Comparison of ENCODE assay signal across 7 mouse cellular contexts in genomic region chr9:65109132-65110072, GRCm38 (mm10). TPM values are rescaled to one million over a fixed set of nuclear protein-coding genes. Genes with fewer than 3 reads are reported as not detected.
DNase-seq lines count a peak whose midpoint lies in the region; ATAC-seq and TF ChIP-seq lines count a peak whose summit lies in the region.

No protein-coding gene starts in this region.

- TF ChIP-seq POLR2A in lung, adult 2 months (IDR thresholded peaks at IDR 0.05; ENCODE audit: borderline replicate concordance, extremely low read depth, low read depth, low read length): no peak

- H3K27me3 ChIP-seq in lung, embryonic 14.5 days (ENCODE audit: insufficient read depth, low read length): no peaks in the 10 kb centered on the region
- H3K27me3 ChIP-seq in embryonic facial prominence, embryonic 14.5 days (replicated peaks; ENCODE audit: control insufficient read depth, insufficient read depth, low read length): no peaks in the 10 kb centered on the region
- no peaks in the 10 kb centered on the region for H3K27me3 ChIP-seq in intestine, embryonic 15.5 days (replicated peaks)
- peaks cover 34% of the 10 kb centered on the region for H3K27me3 ChIP-seq in liver, embryonic 15.5 days

- WGBS in lung, embryonic 14.5 days: 19% methylated on average over 24 of the region's 24 CpGs
- 34% methylated on average over 24 of the region's 24 CpGs for WGBS in lung, adult 2 months
- WGBS in embryonic facial prominence, embryonic 14.5 days: 12% methylated on average over 24 of the region's 24 CpGs
- 17% methylated on average over 24 of the region's 24 CpGs for WGBS in intestine, embryonic 15.5 days
- 18% methylated on average over 24 of the region's 24 CpGs for WGBS in liver, embryonic 15.5 days (ENCODE audit: insufficient replicate concordance)

- H3K4me2 ChIP-seq in lung, embryonic 14.5 days: peak overlapping the region; percentile 54
- H3K4me2 ChIP-seq in embryonic facial prominence, embryonic 14.5 days (ENCODE audit: low read depth, low read length): peak overlapping the region; percentile 51
- H3K4me2 ChIP-seq in intestine, embryonic 15.5 days (replicated peaks): peak overlapping the region; percentile 61
- H3K4me2 ChIP-seq in liver, embryonic 15.5 days: peak overlapping the region; percentile 27; the same call in 1 of the 2 replicates

- peak overlapping the region; percentile 43 for H3K9ac ChIP-seq in lung, embryonic 14.5 days
- H3K9ac ChIP-seq in embryonic facial prominence, embryonic 14.5 days (ENCODE audit: low read depth, low read length): peak overlapping the region; percentile 55
- H3K9ac ChIP-seq in intestine, embryonic 15.5 days: peak overlapping the region; percentile 49
- H3K9ac ChIP-seq in liver, embryonic 15.5 days: no peak overlapping the region

- 0 out of 2 replicates have a peak, but pooled peaks have one; percentile 63 for ATAC-seq in lung, embryonic 14.5 days (ENCODE audit: insufficient read depth)
- ATAC-seq in embryonic facial prominence, embryonic 14.5 days (ENCODE audit: low read depth): peak; percentile 89
- peak; percentile 81 for ATAC-seq in intestine, embryonic 15.5 days
- no peak for ATAC-seq in liver, embryonic 15.5 days (ENCODE audit: insufficient read depth)

- peak overlapping the region; percentile 14; the same call in 1 of the 2 replicates for H3K4me3 ChIP-seq in lung, embryonic 14.5 days (ENCODE audit: low read depth, low read length)
- H3K4me3 ChIP-seq in lung, adult 2 months (replicated peaks; ENCODE audit: extremely low read depth, low read depth, low read length): no peak overlapping the region
- peak overlapping the region; percentile 23 for H3K4me3 ChIP-seq in embryonic facial prominence, embryonic 14.5 days (ENCODE audit: low read depth, low read length)
- H3K4me3 ChIP-seq in intestine, embryonic 15.5 days (replicated peaks): peak overlapping the region; percentile 21
- H3K4me3 ChIP-seq in liver, embryonic 15.5 days (replicated peaks): no peak overlapping the region

- DNase-seq in lung, embryonic 14.5 days: peak; percentile 55
- no peak for DNase-seq in lung, adult 2 months
- DNase-seq in embryonic facial prominence, embryonic 14.5 days (ENCODE audit: low spot score): peak; percentile 91
- DNase-seq in right cerebral cortex, postnatal 4 days: peak; percentile 60
- DNase-seq in urinary bladder, adult 2 months (ENCODE audit: low spot score): no peak

- H3K27ac ChIP-seq in lung, embryonic 14.5 days (ENCODE audit: low read depth): peak overlapping the region; percentile 79
- H3K27ac ChIP-seq in embryonic facial prominence, embryonic 14.5 days (replicated peaks; ENCODE audit: low read depth, low read length): peak overlapping the region; percentile 89
- H3K27ac ChIP-seq in intestine, embryonic 15.5 days: peak overlapping the region; percentile 92
- no peak overlapping the region; the same call in 1 of the 2 replicates for H3K27ac ChIP-seq in liver, embryonic 15.5 days (replicated peaks)

- H3K36me3 ChIP-seq in lung, embryonic 14.5 days (ENCODE audit: insufficient read depth): peaks cover 5% of the 10 kb centered on the region; the same call in 1 of the 2 replicates
- H3K36me3 ChIP-seq in embryonic facial prominence, embryonic 14.5 days (ENCODE audit: control insufficient read depth, insufficient read depth, low read length): peaks cover 9% of the 10 kb centered on the region
- H3K36me3 ChIP-seq in intestine, embryonic 15.5 days: 0 out of 2 replicates have a peak, but pooled peaks cover 2% of the 10 kb centered on the region
- H3K36me3 ChIP-seq in liver, embryonic 15.5 days (replicated peaks): no peaks in the 10 kb centered on the region

- TF ChIP-seq CTCF in lung, embryonic 14.5 days (IDR thresholded peaks at IDR 0.05; ENCODE audit: low read depth): no peak
- no peak for TF ChIP-seq CTCF in lung, adult 2 months (IDR thresholded peaks at IDR 0.05; ENCODE audit: insufficient read depth, low read length)

- H3K9me3 ChIP-seq in lung, embryonic 14.5 days (ENCODE audit: low read depth, low read length): no peaks in the 10 kb centered on the region
- H3K9me3 ChIP-seq in embryonic facial prominence, embryonic 14.5 days (ENCODE audit: control insufficient read depth, low read length): no peaks in the 10 kb centered on the region
- H3K9me3 ChIP-seq in intestine, embryonic 15.5 days: no peaks in the 10 kb centered on the region
- no peaks in the 10 kb centered on the region for H3K9me3 ChIP-seq in liver, embryonic 15.5 days (replicated peaks)

- H3K4me1 ChIP-seq in lung, embryonic 14.5 days (ENCODE audit: insufficient read depth): peaks cover 14% of the 10 kb centered on the region
- H3K4me1 ChIP-seq in lung, adult 2 months (ENCODE audit: control insufficient read depth, insufficient read depth, low read length): no peaks in the 10 kb centered on the region
- peaks cover 21% of the 10 kb centered on the region for H3K4me1 ChIP-seq in embryonic facial prominence, embryonic 14.5 days (ENCODE audit: control insufficient read depth, insufficient read depth, low read length)
- peaks cover 30% of the 10 kb centered on the region for H3K4me1 ChIP-seq in intestine, embryonic 15.5 days (replicated peaks)
- peaks cover 14% of the 10 kb centered on the region; the same call in 1 of the 2 replicates for H3K4me1 ChIP-seq in liver, embryonic 15.5 days (replicated peaks)

RNA-seq across cellular contexts. Expression of gene Igdcc4, which starts 8.1 kb away (rescaled TPM):
- 26.4 and 28.9 TPM in 2 replicates for polyA plus RNA-seq in lung, embryonic 14.5 days (2014; fragmentation: Nextera tagmentation; extraction: Ambion mirVana)
- 1.9 and 3.7 TPM in 2 replicates for polyA plus RNA-seq in lung, adult 2 months (2012; rRNA removed)
- 55.6 and 58.5 TPM in 2 replicates for polyA plus RNA-seq in embryonic facial prominence, embryonic 14.5 days (2014; fragmentation: Nextera tagmentation; extraction: Ambion mirVana)
- 21.1 and 22.7 TPM in 2 replicates for polyA plus RNA-seq in intestine, embryonic 15.5 days (2015; fragmentation: Nextera tagmentation; extraction: Ambion mirVana)
- polyA plus RNA-seq in liver, embryonic 15.5 days (2015; fragmentation: Nextera tagmentation; extraction: Ambion mirVana): 6.3 and 8.1 TPM in 2 replicates
- polyA plus RNA-seq in urinary bladder, adult 2 months (2012; rRNA removed): 12.5 and 15.9 TPM in 2 replicates

RNA-seq across cellular contexts. Expression of gene Igdcc3, which starts 31.6 kb away (rescaled TPM):
- 2.3 and 4.1 TPM in 2 replicates for polyA plus RNA-seq in lung, embryonic 14.5 days (2014; fragmentation: Nextera tagmentation; extraction: Ambion mirVana)
- 0.11 and 0.13 TPM in 2 replicates for polyA plus RNA-seq in lung, adult 2 months (2012; rRNA removed)
- polyA plus RNA-seq in embryonic facial prominence, embryonic 14.5 days (2014; fragmentation: Nextera tagmentation; extraction: Ambion mirVana): 1.1 and 1.4 TPM in 2 replicates
- 0.99 and 1.4 TPM in 2 replicates for polyA plus RNA-seq in intestine, embryonic 15.5 days (2015; fragmentation: Nextera tagmentation; extraction: Ambion mirVana)
- 0.07 and 0.08 TPM in 2 replicates for polyA plus RNA-seq in liver, embryonic 15.5 days (2015; fragmentation: Nextera tagmentation; extraction: Ambion mirVana)
- 2.3 and 2.7 TPM in 2 replicates for polyA plus RNA-seq in urinary bladder, adult 2 months (2012; rRNA removed)

Comparison
In these comparisons a context has a peak if more than half of its experiments do, and no peak if none do; other contexts are left out.
1. DNase-seq: peak in lung, embryonic 14.5 days (single experiment), embryonic facial prominence, embryonic 14.5 days (single experiment) and right cerebral cortex, postnatal 4 days (single experiment); none in lung, adult 2 months (single experiment) and urinary bladder, adult 2 months (single experiment).
2. H3K4me3 ChIP-seq: peak in lung, embryonic 14.5 days (single experiment), embryonic facial prominence, embryonic 14.5 days (single experiment) and intestine, embryonic 15.5 days (single experiment); none in lung, adult 2 months (single experiment) and liver, embryonic 15.5 days (single experiment).
3. Peak in every context shown above with its lines, with median percentiles within 50 percentile points of each other: H3K4me2 ChIP-seq.